ENCODE assay signal across 25 mouse cellular contexts in genomic region chr6:43280481-43280880, GRCm38 (mm10). TPM values are rescaled to one million over a fixed set of nuclear protein-coding genes. Genes with fewer than 3 reads are reported as not detected.
"Had no signal": no experiment of that assay in that cellular context is flagged by ENCODE, and none has a peak within 500 bp of the region (broad histone marks: within the 10 kb centered on the region; RNA-seq: fewer than 3 reads in every experiment).

No protein-coding gene starts in this region.

- H3K27ac ChIP-seq: neural tube, embryonic 13.5 days; neural tube, embryonic 15.5 days; stomach, embryonic 15.5 days; stomach, postnatal 0 days had no signal

- H3K36me3 ChIP-seq: neural tube, embryonic 13.5 days; neural tube, embryonic 15.5 days had no signal

- H3K9me3 ChIP-seq: neural tube, embryonic 13.5 days; neural tube, embryonic 15.5 days; stomach, embryonic 15.5 days had no signal

- H3K4me3 ChIP-seq: neural tube, embryonic 13.5 days; neural tube, embryonic 15.5 days; stomach, embryonic 15.5 days had no signal

- H3K27me3 ChIP-seq: neural tube, embryonic 13.5 days; neural tube, embryonic 15.5 days; stomach, embryonic 15.5 days had no signal

- H3K4me1 ChIP-seq: neural tube, embryonic 13.5 days; neural tube, embryonic 15.5 days; stomach, embryonic 15.5 days had no signal

- DNase-seq: retina, postnatal 1 day; right cerebral cortex, adult 18-20 months; right cerebral cortex, postnatal 14 days; right cerebral cortex, postnatal 25 days; right cerebral cortex, postnatal 4 days; spleen, adult 18-20 months; thymus, adult 18-20 months; thymus, adult 2 months; thymus, postnatal 14 days; thymus, postnatal 25 days; thymus, postnatal 36 days; thymus, postnatal 4 days had no signal

RNA-seq across cellular contexts. Expression of gene Nobox, which starts 28.9 kb away (rescaled TPM):
- total RNA-seq: neutrophil, adult 5-6 weeks had no signal
- polyA plus RNA-seq: neural tube, embryonic 13.5 days; neural tube, embryonic 14.5 days; neural tube, embryonic 15.5 days; small intestine, adult 2 months; spleen, adult 2 months; stomach, embryonic 14.5 days; stomach, embryonic 16.5 days; stomach, postnatal 0 days had no signal

RNA-seq across cellular contexts. Expression of gene Olfr47, which starts 49.2 kb away (rescaled TPM):
- total RNA-seq: neutrophil, adult 5-6 weeks had no signal
- polyA plus RNA-seq: neural tube, embryonic 13.5 days; neural tube, embryonic 14.5 days; neural tube, embryonic 15.5 days; small intestine, adult 2 months; spleen, adult 2 months; stomach, embryonic 14.5 days; stomach, embryonic 15.5 days; stomach, embryonic 16.5 days; stomach, postnatal 0 days; testis, adult 2 months; thymus, adult 2 months; thymus, postnatal 0 days; urinary bladder, adult 2 months had no signal
